Mouse (Mus musculus) cerebellum, adult 9-11 months (tissue): ENCODE measurements at regions not wholly inside any gene's neighbourhood (a gene's known extent, or its start where the extent isn't known, plus 50 kb on each side); places are given as distances from the start of the nearest gene placed in this dataset.
"Not testable (repeated sequence)": the region's sequence is repeated elsewhere in the genome, so short reads cannot be mapped to it uniquely, and the experiment has no call there.

Experiments
- DNase-seq: peaks from one replicate; pipeline ENCODE4 v3.0.0; 2022

DNA sequence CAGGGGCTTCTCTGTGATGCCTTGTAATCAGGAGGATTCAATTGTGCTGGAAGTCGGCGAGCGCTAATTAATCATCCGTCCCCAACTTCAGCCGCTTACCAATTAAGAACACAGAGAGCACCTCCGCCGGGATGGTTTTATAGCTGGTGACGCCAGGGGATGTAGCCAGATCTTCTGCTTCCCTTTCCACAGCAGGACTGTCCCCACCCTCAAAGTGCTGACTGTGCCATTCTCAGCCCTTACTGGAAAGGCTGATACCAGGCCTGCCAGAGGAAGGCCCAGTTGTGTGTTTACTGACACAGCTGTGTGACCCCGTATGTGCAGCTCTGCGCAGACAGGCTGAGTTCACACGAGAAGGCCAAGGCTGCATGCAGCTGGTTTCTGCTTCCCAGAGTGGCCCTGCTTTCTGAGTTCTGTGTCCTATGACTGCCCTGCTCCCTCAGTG lies 59.9 kb upstream of the Bend4 start:
- no peak for DNase-seq

DNA sequence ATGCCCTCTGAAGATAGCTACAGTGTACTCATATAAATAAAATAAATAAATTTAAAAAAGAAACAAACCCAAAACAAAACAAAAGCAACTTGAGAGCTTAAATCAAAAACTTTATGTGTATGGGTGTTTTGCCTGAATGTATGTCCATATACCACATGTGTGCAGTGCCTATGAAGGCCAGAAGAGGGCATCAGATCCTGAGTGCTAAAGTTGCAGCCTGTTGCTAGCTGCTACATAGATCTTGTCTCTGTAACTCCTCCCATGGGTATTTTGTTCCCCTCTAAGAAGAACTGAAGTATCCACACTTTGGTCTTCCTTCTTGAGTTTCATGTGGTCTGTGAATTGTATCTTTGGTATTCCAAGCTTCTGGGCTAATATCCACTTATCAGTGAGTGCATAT lies 62.6 kb upstream of the Bend4 start:
- DNase-seq = not testable (repeated sequence)

DNA sequence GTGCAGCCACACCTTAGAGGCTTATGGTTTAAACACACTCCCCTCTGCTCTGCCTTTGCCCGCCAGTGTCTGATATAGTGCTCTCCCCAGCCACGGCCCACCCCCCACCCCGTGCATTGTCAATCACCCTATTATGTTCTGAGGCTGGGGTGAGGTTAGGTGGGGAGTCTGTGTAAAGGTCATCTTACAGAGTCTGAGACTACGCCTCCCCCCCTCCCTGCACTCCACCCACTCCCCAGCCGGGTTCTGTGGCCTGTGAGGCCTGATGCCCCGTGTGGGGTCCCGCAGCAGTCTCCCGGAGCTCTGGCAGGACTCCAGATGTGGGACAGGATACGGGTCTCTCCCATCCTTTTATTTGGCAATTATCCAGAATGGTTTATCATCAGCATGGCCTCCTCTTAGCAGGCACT lies 64.8 kb upstream of the Bend4 start:
- no peak for DNase-seq

DNA sequence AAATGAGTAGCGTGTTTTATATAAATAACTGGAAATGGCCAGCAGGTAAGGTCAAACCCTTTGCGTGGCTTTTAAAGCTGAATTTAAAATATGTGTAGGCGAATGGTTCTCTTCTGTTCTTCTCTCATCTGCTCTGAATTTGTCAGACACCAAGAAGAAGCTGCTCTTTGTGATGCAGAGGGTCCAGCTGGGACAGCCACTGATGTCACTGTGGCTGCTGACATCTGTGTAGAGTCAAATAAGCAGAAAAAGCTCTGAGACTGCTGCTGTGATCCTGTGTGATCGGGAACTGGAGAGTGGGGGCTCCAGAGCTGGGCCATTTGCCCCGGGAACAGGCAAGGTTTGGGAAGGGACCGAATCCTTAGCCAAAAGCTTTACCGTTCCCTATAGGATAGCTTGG lies 68.6 kb upstream of the Bend4 start:
- DNase-seq = no peak

DNA sequence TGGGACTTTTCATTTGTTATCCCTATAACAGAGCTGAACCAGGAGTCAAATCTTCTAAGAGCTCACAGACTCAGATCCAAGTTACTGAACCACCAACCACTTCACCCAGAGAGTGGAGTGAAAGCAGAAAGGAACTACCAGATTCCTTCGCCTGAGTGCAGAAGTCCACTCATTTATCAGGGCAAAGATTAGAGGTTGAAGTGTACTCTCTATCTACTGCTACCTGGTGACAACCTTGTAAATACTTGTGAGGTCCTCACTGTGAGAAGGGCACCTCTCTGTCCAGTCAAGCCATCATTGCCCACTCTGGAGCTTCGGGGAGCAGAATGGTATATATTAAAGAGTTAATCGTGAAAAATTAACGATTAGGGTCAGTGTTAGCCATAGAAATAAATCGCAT lies 87.4 kb upstream of the Shisa3 start:
- DNase-seq = no peak

DNA sequence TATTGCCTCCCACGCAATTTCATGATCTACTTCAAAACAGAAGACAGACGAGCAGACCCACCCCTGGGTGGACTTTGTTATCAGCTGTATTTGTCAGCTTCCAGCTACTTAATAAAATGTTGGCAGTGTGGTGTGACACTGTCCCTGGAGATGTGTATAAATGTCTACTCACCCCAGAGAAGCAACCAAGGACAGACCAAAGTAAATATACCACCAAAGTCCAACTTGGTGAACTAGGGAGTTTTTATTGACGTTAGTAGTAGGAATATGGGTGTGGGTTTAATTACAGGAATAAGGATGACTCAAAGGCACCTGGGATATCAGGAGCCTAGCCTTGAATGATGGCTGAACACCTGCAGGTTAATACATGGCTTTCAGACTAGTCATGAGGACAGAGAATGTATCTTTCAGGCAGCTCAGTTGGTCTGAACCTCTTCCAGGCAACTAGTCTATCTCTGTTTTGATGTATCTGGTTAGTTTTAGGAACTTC lies 86.2 kb upstream of the Shisa3 start:
- DNase-seq = no peak

DNA sequence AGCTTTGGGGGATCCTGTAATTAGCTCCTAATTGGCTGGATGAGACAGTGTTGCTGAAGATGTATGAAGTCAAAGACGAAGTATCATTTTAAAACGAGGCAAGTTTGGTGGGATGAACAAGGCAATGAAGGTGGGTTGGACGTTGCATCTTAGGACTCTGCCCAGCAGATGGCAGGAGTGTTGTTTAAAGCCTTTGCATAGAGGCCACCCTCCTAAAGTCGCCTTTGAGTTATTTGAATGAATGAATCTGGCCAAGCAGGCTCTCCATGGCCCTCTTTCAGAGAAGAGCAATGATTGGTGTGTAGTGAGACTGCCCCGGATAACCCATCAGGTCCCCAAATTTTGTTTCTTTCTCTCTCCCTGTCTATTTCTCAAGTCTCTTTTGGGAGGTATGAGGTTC lies 77.5 kb upstream of the Shisa3 start:
- no peak for DNase-seq

DNA sequence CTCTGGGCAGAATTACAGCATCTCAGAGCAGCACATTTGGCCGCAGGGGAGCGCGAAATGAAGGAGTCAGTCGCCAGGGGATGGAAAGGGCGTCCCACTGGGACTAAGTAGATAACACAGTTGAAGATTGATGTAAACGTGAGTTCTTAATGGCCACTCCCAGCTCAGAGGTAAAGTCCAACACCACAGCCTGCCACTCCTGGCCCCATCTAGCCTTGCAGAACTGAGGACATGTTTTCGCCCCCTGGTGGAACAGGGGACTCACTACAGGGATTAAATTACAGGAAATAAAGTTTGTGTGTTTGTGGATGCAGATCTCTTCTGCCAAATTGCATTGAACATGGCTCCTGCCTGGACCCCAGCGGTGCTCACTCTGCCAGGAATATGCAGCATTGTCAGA lies 76.7 kb upstream of the Shisa3 start:
- no peak for DNase-seq

DNA sequence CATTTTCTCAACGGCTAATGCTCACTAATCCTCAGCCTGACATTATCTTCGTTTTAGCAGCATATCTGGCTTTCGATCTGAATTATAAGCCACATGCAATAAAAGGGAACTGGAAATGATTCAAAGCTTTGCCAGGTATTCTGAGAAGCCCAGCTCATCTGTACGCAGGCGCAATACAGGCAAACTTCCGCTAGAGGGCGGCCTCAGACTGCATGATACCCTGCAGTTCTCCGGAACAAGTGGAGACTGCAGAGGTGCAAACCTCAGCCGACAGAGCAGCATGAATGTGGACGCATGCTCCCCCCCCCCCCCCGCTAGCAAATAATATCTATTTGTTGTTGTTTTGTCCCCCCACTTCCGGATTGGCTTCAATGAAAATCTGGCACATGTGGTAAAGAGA lies 75.3 kb upstream of the Shisa3 start:
- DNase-seq = peak; percentile 70

DNA sequence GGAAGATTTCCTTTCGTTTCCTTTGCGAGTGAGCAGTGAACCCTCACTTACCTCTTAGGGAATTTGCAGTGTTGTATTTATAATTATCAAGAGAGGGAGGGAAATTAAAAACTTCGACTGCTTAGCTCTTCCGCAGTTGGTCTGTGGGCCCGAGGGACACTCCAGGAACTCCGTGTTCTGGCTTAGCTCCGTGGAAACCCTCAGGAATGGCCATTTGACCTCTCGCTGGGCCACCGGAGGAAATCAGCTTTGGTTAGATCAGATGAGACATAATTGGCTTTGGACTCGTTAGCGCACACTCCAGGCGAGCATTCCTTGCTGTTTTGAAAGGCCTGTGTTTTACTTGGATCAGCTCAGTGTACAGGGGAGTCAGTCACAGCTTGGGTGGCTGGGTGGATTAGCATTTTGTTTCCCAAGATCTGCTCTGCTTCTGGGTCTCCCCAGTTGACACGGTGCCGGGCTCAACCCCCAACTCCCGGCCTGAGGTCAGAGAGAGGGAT lies 74.9 kb upstream of the Shisa3 start:
- no peak for DNase-seq

DNA sequence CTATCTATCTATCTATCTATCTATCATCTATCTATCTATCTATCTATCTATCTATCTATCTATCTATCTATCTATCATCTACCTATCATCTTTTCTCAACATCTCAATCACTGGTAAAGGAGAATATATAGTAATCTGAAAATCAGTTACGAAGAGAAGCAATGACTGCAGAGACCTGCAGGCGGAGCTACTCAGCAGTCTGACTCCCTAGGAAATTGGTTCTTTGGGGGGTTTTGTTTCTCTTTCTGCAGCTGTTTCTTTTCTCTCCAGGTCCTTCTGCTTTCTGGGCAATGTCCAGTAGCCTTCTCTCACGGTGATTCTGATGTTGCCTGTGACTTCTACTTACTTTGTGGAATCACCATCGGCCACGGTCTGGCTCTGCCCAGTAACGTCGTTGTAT lies 73.6 kb upstream of the Shisa3 start:
- no peak for DNase-seq

DNA sequence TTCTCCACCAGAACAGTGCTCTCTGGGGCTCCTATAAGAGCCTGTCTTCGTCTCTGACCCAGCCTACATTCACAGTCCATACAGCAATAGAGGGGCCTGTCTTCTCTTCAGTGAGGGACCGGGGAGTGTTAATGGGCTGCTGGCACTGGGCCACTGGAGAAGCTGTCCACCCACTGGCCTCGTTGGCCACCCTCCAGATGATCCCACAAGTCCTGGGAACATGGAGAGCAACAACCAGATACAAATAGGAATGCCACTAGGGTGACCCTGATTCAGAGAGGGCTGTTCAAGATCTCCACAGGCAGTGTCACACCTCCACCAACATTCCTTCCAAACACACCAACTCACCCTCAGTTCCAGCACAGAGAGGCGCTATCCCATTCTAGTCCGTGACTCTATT lies 69.7 kb upstream of the Shisa3 start:
- DNase-seq = no peak

DNA sequence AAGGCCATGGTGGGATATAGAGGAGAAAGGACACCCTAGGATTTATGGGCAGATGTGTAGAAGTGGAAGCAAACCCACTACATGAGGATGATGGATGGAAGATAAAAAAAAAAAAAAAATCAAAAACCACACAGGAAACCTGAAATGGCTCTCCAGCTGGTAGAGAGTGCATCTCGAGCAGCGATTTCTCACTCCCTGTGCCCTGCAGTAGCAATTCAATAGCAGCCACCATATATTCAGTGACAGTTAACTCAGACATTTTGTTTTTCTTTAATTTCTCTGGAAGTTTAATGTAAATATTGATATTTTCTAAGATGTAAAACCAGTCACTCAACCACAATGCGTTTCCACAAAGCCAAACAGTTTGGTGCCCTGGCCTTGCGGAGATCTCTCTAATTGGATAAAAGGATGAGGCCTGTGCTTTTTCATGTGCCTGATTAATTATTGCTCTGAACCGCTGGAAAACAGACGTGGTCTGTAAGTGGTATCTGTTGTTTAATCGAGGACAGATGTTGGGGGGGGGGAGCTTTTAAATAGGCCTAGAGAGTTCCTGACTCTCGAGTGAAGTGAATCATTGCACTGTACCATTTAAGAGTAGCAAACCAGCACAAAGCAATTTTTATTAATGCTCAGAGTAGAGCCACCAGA lies 68.0 kb upstream of the Shisa3 start:
- no peak for DNase-seq

DNA sequence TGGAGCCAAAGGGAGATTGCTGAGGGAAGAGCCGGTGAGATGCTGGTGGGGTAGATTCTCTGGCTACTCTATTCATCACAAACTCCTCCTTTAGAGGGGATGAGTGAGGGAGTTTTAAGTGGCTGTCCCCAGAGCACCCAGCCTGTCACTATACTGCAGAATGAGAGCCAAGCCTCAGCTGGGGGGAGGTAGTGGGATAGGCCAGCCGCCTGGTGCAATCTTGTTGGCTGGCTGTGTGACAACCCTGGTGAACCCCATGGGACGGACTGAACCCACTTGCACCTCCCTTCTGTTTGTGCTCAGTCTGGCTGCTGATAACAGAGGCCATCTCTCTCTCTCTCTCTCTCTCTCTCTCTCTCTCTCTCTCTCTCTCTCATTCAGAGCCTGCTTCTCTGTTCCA lies 65.8 kb upstream of the Shisa3 start:
- DNase-seq = no peak

DNA sequence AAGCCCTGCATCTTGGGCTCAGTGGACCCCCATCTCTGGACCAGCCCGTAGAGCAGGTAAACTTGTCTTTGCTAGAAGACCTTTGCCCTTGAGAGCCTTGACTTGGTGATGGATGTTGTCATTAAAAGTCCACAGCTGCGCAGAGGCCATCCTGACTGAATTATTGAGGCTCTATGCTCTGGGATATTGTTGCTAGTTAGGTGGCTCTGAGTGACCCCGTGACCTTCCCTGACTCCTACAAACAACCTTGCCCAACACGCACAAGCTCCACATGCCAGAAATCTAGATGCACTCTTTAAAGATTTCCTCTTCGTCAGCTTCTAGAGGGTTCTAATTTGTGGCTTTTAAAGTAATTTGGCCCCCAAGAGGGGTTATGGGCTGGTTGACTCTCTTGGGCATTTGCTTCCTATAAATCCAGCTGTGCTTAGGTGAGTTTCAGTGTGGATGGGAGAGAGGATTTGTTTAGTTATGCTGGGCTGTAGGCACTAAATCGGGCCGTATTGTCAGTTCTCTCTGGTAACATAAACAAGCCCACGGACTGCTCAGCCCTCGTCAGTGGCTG lies 63.6 kb upstream of the Shisa3 start:
- DNase-seq = no peak

DNA sequence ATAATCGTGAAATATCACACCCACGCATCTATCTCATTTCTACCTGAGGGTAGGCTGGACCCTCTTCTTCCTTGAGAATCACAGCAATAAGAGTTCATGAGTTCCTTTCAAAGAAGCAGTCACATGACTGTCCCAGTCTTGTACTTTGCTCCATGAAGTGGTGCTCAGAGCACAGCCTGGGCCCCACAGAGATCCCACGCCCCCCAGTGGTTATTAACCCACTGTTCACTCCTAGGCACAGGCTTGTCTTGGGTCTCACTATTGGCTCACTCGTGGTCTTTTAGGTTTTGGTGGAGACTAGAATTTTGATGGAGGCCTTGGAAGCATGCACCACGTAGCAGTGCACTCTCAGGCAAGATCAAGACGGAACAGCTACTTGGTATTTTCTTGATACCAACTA lies 57.4 kb upstream of the Shisa3 start:
- no peak for DNase-seq

DNA sequence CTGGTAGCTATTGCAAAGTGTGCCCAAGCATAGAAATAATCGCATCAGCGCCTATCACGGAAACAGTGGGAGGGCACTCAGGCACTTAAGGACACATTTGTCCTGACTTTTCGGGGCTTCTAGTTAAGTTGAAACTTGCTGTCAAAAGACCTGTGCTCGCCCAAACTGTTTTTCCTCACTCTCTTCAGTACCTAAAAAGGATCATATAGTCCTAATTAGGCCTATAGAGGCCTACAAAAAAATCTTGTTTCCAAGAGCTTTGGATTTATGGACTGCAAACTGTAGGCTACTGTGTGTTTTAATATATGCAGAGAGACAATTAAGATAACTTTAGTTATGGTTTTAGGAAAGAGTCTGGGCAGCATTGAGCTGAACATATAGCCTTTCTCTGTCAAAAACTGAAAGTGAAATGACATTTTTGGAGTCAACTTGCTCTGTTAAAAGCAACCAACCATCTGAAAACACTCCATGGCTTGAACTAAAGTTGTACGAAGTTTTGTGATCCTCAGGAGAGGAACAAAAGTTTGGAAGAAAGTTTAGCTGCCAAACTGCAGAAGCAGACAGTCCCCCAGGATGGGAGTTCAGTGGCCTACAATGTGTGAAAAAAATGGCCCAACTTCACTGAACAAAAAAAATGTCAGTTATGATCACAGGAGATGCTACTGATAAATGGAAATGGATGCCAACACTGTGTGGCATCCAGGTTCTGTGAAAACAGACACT lies 55.9 kb upstream of the Shisa3 start:
- DNase-seq = no peak

DNA sequence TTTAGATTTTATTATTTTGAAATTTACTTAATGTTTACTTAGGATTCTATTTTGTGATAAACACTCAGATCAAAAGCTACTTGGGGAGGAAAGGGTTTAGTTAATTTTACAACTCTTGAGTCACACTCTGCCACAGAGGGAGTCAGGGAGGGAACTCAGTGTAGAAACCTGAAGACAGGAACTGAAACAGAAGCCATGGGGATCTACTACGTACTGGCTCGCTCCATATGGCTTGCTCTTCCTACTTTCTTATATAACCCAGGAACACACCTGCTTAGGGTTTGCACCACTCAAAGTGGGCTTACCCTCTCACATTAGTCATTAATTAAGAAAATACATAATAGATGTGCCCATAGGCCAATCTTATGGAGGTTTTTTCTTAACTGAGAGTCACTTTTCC lies 54.8 kb upstream of the Shisa3 start:
- DNase-seq = no peak
